In the genomic region with DNA sequence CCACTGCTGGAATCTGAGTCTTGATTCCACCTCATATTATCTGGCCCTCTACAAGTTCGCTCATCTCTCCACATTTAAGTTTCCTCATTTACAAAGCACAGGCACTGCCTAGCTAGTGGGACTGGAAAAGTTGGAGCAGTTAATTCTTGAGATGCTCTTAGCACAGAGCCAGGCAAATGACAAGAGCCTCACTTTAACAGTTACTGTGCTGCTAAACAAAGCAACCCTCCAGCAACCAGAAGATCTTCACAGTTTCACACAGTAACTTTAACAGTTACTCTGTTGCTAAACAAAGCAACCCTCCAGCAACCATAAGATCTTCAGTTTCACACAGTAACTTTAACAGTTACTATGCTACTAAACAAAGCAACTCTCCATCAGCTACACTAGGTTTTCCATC, we compare ENCODE assay signal across 26 mouse cellular contexts. TPM values are rescaled to one million over a fixed set of nuclear protein-coding genes. Genes with fewer than 3 reads are reported as not detected.
"Had no signal": no experiment of that assay in that cellular context is flagged by ENCODE, and none has a peak within 500 bp of the region (broad histone marks: within the 10 kb centered on the region; RNA-seq: fewer than 3 reads in every experiment).

No protein-coding gene starts in this region.

- DNase-seq: cerebellum, adult 8-10 months; cerebellum, adult 9-10 months; cerebellum, adult 9-11 months; cerebellum, postnatal 10 days; cerebellum, postnatal 14 days; cerebellum, postnatal 25 days; cerebellum, postnatal 36 days; embryo, embryonic 11 days; forebrain, postnatal 0 days; gastrocnemius, adult 2 months; gastrocnemius, postnatal 10 days; gastrocnemius, postnatal 14 days; gastrocnemius, postnatal 36 days; heart, adult 11 months; heart, adult 18-20 months; heart, adult 2 months had no signal

- ATAC-seq: forebrain, embryonic 13.5 days; forebrain, embryonic 14.5 days; forebrain, embryonic 15.5 days; forebrain, embryonic 16.5 days; forebrain, postnatal 0 days had no signal

RNA-seq across cellular contexts. Expression of a gene that starts 4.9 kb away (rescaled TPM):
- total RNA-seq: common myeloid progenitor, adult 5-6 weeks; gastrocnemius, adult 18-20 months; gastrocnemius, adult 2 months; gastrocnemius, adult 8-10 months; gastrocnemius, postnatal 10 days; gastrocnemius, postnatal 14 days; gastrocnemius, postnatal 36 days; gastrocnemius, postnatal 4 days; granulocyte monocyte progenitor cell, adult 5-6 weeks; heart, adult 18-20 months; heart, adult 8-10 months had no signal

RNA-seq across cellular contexts. Expression of a gene that starts 18.3 kb away (rescaled TPM):
- total RNA-seq: common myeloid progenitor, adult 5-6 weeks; forebrain, postnatal 0 days; gastrocnemius, adult 18-20 months; gastrocnemius, adult 2 months; gastrocnemius, adult 8-10 months; gastrocnemius, postnatal 10 days; gastrocnemius, postnatal 14 days; gastrocnemius, postnatal 36 days; gastrocnemius, postnatal 4 days; granulocyte monocyte progenitor cell, adult 5-6 weeks; heart, adult 18-20 months; heart, adult 2 months; heart, adult 8-10 months had no signal

RNA-seq across cellular contexts. Expression of a gene that starts 23.8 kb away (rescaled TPM):
- total RNA-seq: common myeloid progenitor, adult 5-6 weeks; gastrocnemius, adult 18-20 months; gastrocnemius, adult 2 months; gastrocnemius, adult 8-10 months; gastrocnemius, postnatal 10 days; gastrocnemius, postnatal 14 days; gastrocnemius, postnatal 36 days; granulocyte monocyte progenitor cell, adult 5-6 weeks; heart, adult 18-20 months; heart, adult 2 months; heart, adult 8-10 months had no signal

RNA-seq across cellular contexts. Expression of a gene that starts 50.2 kb away (rescaled TPM):
- total RNA-seq: common myeloid progenitor, adult 5-6 weeks; forebrain, postnatal 0 days; gastrocnemius, adult 18-20 months; gastrocnemius, adult 2 months; gastrocnemius, adult 8-10 months; granulocyte monocyte progenitor cell, adult 5-6 weeks; heart, adult 2 months; heart, adult 8-10 months had no signal

RNA-seq across cellular contexts. Expression of a gene that starts 56.4 kb away (rescaled TPM):
- total RNA-seq: common myeloid progenitor, adult 5-6 weeks; gastrocnemius, adult 18-20 months; gastrocnemius, adult 2 months; gastrocnemius, adult 8-10 months; gastrocnemius, postnatal 10 days; gastrocnemius, postnatal 14 days; gastrocnemius, postnatal 36 days; gastrocnemius, postnatal 4 days; granulocyte monocyte progenitor cell, adult 5-6 weeks; heart, adult 18-20 months; heart, adult 2 months; heart, adult 8-10 months had no signal
